Mouse (Mus musculus) kidney, postnatal 4 days (tissue): ENCODE measurements around the gene Kalrn.

Experiments used
- DNase-seq, 2 experiments: peaks; one replicate each; pipeline ENCODE4 v3.0.0; 2021; ENCODE audit warnings: mixed read lengths in 2 of 2

Kalrn gene

DNA sequence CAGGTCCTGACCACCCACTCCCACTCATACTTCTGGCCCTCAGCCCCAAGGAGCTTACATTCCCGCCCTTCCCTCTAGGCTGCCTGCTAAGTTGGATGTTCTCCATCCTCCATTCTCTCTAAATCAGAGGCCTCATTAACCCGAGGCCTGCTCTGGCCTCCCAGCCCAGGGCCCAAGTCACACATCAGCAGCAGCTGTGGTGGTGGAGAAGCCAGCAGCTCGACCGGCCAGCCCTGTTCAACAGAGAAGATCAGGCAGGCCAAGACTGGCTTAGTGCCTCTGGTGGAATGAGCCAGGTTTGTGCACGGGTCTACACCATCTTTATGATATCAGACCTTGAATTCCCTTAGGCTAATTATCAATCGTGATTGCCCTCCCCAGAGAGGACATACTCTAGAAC, 642.5 kb downstream of the Kalrn start:
- peak; percentile 42 to 67 for DNase-seq

- peak; percentile 44 to 56 for DNase-seq
These were observed 644.4 kb downstream of the Kalrn start for GRCm38 (mm10) chr16:33928788-33929462.

- DNase-seq = no peak
These were observed 646.0 kb downstream of the Kalrn start for GRCm38 (mm10) chr16:33927263-33927824.

DNA sequence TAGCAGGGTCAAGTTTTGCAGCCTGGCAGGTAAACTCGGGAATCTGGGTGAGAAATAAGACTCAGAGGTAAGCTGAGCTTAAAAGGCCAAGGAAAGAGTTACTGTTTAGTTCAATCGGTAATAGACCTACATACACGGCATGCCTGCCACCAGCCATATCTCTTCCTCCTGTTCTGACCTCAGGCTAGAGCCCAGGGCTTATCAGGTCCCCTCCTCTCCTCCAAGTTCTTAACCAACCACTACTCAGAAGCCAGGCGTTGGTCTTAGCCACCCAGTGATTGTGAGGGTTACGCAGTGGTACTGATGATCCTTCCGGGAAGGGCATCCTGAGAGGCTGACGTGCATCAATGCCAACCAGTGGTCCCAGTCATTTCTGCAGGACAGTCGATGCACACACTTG, 649.6 kb downstream of the Kalrn start:
- DNase-seq = no peak

DNA sequence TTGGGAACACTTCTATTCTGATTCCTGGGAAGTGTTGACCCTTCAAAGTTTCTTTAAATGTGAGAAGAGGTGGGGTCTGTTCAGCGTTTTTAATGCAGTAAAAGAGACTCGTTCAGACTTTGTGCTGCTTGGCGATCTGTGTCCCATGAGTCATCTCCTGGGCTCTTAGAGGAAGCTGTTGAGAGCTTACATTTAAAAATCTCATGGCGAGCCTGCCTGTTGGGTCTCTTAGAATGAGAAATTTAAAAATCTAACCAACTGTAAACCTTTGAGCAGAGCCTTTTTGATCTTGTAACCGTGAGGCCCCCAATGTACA, 650.4 kb downstream of the Kalrn start:
- no peak for DNase-seq

- peak; percentile 57 to 73 for DNase-seq
These were observed 651.0 kb downstream of the Kalrn start for GRCm38 (mm10) chr16:33922111-33923000.

- DNase-seq = peak in 1 of 2 experiments; percentile 2
These were observed 651.8 kb downstream of the Kalrn start for GRCm38 (mm10) chr16:33921514-33921913.
